Mouse (Mus musculus) thymus, postnatal 0 days (tissue): ENCODE data around the gene Aox3. TPM values are rescaled to one million over a fixed set of nuclear protein-coding genes. Genes with fewer than 3 reads are reported as not detected.

ENCODE experiments used
- DNase-seq: peaks from one replicate; pipeline ENCODE4 v3.0.0-alpha.2; 2015; ENCODE audit warnings: low spot score
- polyA plus RNA-seq: library from polyadenylated mRNA; unstranded; fragments of >200 nt; fragmentation: Nextera tagmentation; extraction: Ambion mirVana; gene quantifications from 2 replicates; pipeline ENCODE4 v1.2.1, GENCODE M21; 2015

The Aox3 gene
- 0.18 and 0.30 TPM in 2 replicates for polyA plus RNA-seq

DNA sequence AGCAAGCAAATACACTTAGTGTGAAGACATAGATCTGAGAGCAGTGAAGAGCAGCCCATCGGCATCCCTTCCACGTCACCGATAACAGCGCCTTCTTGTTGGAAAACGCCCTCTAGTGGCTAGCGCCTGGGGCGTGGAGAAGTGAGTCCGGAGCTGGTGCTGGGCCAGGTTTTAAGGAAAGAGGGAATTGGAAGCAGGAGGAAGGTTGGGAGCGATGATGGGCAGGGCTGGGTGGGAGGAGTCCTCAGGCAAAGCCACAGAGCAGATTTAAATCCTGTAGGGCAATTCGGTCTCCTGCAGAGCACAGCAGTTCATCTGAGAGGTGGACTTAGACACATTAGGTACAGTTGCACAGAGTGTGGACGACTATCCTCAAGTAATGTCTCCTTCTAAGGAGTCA is at the start of gene Aox3:
Aox3 (plus strand) TSS at position 251 of the 400 bp plus-strand sequence.
- DNase-seq, result peak; percentile 30

DNA sequence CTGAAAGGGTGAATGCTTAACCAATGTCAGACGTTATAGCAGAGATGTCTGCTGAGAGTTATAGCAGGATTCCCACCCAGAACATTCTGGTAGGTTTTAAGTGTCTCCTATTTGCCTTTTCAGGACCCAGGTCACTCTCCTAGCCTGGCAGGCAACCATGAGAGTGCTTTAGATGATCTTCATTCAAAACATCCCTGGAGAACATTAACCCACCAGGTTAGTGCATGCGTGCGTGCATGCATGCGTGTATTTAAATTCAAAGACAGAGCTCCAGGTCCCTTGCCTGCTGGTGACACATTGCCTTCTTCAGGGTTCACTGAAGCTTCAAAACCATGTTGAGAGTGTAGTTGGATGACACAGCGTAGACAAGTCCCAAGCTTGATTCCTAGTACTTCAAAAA is 47.8 kb upstream of the Aox3 start:
- no peak for DNase-seq

DNA sequence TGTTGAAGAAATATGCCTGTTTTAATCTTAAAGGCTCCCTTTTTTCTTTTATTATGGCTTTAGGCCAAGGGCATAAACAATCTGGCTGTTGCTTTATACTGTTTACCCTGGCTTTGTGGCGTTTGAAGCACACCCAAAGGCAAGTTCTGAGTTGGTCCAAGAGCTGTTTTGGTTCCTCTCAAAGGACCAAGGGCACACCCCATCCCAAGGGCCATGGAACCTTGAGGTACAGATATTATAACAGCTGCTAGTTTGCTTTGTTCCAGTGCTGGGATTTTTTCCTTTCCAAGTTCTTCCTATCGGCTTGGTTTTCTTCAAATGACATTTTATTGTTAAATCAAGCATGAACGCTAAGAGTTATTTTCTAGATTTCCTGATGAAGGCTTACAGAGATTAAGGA is 47.3 kb upstream of the Aox3 start:
- DNase-seq, result no peak

DNA sequence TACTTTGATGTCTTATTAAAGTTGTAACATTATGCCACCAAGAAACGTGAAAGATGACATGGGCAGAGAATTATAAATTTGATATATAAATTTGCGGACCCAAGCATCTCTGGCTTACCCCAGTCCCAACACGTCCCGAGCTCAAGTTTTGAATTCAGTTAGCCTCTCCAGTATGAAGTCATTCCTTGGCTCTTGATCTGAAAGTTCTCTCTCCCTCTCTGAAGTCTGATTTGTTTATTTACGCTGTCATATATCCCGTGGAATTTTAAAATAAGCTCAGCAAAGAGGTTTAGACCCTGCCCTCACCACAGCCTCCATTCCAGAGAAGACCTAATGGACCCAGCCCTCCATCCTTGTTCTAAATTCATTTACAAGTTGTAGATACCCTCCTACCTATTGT is 43.7 kb upstream of the Aox3 start:
- no peak for DNase-seq

DNA sequence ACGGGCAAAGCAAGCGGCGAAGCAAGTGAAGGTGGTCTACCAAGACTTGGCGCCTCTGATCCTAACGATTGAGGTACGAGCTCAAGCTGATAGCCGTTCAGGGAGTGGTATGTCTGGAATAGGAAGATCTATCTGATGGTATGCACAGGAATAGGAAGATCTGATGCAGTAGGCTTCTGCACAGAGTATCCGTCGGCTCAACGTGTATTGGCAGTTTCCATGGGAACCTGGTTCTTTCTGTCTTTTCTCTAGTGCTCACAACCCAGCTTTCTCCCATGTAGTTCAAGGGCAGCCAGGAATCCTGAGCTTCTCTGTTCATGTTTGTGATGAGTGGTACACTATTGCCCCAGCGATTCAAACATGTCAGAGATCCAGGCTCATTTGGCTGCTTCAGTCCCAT is 42.8 kb upstream of the Aox3 start:
- DNase-seq, result no peak

DNA sequence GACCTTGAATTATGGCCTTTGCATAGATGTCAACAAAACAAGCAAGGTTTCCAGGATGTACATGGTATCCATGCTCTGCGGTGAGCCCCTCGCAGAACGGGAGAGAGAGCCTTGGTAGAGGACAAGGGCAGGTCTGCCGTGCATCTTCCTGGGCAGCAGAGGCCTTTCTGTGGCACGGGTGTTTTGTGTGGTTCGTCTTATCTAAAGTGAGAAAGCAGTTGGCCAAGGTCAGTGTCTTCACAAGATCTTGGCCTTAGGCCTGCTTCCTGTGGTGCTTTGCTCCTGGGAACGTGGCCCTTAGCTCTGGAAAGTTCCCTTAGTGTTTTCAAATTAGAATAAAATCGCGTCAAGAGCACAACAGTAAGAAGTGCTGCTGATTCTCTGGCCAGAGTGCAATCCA is 41.9 kb upstream of the Aox3 start:
- DNase-seq, result no peak

DNA sequence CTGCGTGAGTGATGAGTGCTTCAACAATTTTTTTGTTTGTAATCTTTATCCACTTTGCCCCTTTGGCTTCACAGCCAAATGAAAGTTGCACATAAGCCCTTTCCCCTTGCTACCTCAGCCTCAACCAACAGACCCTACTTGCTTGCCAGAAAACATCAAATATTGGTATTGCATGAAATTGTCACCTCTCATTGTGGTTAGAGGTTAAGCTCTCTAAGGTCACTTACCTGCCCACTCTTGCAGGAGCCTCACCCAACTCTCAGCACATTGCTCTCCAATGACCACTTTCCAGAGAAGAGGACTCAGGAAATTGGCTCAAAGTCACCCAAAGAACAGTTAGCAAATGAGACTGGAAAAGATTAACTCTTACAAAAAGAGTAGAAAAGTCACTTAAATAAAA is 41.4 kb upstream of the Aox3 start:
- DNase-seq, result no peak

DNA sequence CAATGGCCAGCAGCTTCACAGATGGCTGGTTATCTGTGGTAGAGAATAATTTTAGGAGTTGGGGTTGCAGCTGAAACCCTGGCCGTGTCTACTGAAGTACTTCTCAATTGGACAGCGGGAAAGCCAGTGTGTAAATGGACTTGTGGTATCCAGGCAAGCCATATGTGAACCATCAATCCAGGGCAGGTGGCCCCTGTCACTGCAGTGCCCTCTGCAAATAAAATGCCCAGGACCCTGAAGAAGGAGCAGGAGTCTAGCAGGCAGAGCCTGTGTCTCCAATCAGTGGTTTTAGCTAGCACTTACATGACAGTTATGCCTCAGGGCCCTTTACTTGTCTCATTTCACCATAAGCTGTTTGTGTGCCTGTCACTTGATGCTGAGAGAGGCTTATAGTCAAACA is 40.5 kb upstream of the Aox3 start:
- no peak for DNase-seq

DNA sequence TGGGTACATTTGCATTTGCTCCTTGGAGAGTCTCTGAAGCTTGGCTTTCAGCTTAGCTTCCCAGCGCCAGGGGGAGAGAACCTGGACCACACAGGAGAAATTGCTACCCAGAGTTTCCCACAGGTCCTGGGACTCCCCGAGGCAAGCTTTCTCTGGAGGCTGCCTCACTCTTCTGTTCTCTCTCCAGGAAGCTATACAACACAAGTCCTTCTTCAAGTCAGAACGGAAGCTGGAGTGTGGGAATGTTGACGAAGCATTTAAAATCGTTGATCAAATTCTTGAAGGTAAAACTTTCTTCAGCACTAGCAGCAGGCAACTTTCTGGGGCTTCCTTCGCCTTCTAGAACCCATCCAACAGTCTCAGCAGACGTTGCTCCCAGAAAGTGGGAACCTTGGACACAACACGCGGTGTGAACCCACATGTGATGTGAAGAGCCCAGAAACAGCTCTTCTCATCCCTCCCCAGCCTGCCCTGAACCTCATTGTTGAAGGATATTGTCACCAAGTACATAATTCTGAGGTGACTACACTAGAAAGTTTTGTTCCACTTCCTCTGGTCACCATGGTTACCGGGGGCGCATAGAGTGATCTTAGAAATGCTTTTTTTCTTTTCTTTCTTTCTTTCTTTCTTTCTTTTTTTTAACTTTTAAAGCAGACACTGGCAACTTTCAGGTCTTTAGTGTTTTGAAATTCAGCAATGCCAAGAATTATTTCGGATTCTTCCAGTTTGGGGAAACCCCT is 39.8 kb upstream of the Aox3 start:
- DNase-seq, result peak; percentile 3

DNA sequence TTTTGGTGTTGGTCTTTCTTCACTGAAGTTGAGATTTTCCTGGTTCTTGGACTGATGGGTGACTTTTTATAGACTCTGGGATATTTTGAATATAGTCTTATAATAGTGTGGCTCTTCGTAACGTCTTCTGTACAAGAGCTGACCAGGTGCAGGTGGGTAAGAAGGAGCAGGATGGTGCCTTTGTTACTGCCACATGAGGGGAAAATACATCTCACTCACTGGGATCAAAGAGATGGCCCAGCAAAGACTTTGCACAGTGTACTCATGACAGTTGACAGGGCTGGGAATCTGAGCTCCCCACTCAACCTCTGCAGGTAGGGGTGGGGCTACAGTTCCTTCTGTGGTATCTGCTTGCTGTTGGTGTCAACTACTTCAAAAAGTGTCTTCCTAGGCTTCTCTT is 38.7 kb upstream of the Aox3 start:
- DNase-seq, result no peak

DNA sequence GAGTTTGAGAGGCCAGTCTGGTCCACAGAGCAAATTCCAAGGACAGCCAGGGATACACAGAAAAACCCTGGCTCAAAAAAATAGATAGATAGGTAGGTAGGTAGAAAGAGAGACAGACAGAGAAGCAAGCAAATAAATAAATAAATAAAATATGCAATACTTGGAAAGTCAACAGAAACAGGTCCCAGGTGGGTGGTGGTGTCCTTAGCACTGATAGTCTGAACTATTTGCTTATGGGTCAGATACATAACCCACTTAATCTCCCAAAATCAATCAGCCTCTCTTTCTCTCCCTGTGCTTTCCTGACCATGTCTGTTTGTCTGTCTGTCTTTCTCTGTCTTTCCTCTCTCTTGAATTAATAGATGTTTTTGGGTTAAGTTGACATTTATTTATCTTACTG is 35.0 kb upstream of the Aox3 start:
- DNase-seq, result no peak

DNA sequence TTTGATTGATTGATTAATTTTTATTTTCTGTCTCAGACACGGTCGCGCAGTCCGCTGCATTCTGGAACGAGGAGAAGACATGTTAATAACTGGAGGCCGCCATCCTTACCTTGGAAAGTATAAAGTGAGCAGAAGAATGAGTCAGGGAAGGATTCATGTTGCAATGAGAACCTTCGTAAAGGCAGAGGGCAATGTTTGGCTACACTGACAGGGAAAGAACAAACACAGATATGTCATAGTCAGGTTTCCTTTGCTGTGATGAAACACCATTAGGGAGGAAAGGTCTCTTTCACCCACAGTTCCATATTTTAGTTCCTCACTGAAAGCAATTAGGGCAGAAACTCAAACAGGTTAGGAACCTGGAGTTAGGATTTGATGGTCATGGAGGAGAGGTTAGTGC is 34.5 kb upstream of the Aox3 start:
- no peak for DNase-seq

DNA sequence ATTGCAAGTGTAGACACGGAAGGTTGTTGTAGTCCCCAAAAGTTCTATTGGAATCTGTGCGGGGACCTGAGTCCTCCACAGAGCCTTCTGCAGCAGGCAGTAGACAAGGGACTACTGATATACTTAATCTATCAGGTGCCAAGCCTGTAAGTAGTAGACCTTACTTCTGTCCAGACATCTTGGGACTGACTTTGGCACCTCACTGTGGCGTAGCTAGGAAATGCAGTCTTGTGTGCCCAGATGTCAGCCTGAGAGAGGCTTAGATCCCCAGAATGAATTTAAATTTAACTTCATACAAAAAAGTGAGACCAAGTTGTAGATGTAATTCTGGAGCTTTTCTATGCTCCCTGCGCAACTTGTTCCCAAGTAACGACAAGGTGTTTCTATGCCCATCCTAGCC is 33.2 kb upstream of the Aox3 start:
- no peak for DNase-seq

DNA sequence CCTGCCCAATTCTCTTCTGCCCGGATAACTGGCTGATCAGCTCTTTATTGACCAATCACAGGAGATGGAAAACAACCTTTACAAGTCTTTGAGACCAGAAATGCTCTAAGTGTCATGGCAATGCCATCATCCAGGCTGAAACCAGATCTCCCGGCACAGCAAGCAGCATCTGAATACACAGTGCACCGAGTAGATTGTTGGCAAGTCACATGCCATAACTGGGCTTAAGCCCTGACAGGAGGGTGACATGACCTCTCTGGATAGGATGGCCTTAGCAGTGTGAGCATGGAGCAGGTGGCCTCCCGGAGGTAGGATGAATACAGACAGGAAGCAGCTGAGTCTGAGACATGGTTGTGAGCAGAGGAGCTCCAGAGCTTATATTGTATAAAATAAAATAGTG is 32.5 kb upstream of the Aox3 start:
- no peak for DNase-seq

DNA sequence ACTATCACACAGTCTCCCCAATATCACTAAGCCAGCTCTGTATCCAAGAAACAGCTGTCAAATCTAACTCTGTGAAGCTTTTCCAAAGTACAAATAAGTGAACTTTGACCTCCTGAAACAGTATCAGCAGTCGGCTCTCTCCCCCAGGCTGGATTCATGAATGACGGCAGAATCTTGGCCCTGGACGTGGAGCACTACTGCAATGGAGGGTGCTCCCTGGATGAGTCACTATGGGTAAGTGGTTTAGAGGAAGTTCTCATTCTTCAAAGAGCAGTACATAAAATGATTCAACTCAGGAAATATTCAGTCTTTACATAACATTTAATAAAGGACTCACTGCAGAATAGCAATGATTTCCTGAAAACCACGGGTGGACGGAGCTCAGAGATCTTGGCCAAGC is 31.6 kb upstream of the Aox3 start:
- DNase-seq, result no peak

DNA sequence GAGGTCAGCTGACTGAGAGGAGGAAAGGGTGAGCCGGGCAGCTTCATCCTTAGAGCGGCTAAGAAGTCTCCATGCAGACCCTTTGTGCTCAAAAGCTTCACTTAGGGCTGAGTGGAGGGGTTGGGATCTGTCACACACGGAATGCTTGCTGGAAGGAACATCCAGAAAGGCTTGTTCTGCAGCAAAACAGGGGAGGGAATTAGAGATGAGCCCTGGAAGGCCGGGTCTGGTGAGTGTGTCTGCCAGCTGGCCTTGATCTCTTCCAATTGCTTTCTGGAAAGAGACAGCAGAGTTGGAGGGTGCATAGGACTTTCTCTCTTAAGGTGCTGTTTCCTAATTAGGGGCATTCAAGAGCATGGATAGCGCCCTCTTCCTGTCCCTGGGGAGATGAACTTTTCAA is 23.6 kb upstream of the Aox3 start:
- no peak for DNase-seq

DNA sequence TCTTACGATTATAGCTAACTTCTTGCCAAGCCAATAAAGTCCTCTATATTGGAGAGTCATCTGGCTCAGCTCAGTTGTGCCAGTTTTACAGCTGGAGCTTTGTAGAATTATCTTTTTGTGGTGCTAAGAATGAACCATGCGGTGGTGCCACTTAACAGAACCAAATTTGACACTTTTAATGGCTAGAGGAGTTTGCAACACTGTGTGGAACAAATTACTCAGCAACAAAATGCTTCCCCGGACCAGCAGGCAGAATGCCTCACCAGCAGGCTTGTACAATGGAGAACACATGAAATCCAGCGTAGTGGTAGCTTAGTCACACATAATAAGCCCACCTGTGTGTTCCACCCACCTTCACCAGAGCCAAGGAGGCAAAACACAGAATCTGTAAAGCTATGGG is 22.7 kb upstream of the Aox3 start:
- DNase-seq, result no peak

DNA sequence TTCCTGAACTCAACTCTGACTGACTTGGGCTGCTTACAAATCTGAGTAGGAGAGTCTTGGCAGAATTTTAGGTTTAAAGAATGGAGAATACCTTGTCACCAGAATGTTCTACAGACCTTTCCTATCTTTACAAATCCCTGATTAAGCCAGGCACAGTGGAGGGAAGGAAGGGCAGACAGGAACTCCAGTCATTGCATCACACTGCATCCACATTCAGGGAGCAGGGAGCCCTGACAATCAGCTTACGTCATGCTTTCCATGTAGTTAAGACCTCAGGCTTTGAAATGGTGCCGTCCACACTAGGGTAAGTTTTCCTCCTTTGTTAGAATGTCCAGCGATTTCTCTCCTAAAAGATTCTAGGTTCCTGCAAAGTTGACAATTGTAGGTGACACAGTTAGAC is 21.7 kb upstream of the Aox3 start:
- no peak for DNase-seq

DNA sequence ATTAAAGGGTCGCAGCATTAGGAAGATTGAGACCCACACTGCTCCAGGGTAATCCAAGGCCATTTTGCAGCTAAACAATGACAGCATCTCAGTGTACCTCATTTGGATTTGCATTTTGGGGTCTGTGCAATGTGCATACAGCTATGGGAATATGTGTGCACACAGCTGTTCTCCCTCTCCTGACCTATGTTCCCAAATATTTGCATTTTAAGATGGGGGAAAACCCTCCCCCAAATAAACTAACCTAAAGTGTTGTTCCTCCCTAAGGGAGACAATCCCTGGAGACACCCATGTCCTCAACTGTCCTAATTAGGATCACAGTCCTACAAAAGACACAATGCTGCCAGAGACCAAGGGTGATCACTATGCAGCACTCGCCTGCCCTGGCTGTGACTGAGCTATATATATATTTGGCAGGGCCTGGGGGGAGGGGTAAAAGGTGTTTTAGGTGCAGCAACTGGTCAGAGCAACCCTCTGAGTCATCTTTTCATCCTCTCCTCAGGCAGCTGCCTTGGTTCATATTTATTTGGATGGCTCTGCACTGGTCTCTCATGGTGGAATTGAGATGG is 20.9 kb upstream of the Aox3 start:
- no peak for DNase-seq

DNA sequence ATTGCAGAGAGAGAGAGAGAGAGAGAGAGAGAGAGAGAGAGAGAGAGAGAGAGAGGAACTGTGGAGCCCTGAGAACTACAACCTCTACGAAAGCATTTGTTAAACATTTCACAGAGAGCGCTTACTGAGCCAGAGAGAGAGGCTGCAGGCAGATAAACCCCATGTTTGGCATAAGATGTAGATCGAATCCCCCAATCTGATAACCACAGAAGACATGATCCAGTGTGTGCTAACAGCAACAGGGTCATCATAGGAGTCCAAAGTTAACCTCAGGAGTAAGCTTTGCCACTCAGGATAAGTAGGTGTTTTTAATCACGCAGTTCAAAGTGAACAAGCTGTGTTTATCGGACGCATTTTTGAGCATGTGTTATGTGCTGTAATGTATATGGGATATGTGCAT is 15.6 kb upstream of the Aox3 start:
- DNase-seq, result no peak

DNA sequence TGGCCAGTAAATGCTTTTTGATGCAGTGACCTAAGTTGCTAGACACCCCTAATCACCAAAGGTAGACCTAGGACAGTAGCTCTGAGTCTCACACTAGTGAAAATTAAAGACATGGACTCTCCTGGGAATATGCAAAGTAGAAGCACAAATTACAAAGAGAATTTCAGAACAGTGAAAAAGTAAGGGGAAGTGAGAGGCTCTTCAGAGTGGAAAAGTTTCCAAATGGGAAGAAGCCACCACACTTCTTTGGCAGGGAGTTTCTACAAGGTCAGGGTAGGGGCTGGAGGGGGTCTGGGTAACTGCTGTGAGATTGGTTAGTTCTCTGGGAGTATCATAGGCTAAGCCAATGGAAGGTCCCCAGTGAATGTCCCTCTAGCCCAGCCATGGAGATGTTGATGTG is 13.8 kb upstream of the Aox3 start:
- no peak for DNase-seq

DNA sequence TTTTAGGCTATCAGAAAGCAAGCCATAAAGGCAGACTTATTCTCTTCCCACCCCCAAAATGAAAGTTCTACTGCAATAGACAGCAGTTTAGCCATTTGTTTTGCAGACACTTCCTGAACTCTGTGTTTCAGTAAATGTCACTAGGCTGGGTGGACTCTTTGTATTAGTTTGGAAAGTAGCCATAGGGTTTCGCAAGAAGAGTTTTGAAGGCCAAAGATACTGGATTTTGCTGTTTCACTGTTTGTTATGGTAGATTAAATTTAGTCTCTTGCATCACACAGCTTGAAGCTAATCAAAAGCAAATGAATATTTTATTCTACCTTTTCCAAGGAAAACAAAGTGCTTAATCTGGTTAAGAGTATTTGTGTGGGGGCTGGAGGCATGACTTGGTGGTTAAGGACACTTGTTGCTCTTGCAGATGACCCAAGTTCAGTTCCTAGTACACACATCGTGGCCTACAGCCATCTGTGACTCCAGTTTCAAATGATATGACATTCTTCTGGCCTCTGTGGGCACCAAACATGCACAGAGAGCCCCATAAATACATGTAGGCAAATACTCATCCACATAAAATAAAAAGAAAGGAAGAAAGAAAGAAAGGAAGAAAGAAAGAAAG is 11.3 kb upstream of the Aox3 start:
- no peak for DNase-seq

DNA sequence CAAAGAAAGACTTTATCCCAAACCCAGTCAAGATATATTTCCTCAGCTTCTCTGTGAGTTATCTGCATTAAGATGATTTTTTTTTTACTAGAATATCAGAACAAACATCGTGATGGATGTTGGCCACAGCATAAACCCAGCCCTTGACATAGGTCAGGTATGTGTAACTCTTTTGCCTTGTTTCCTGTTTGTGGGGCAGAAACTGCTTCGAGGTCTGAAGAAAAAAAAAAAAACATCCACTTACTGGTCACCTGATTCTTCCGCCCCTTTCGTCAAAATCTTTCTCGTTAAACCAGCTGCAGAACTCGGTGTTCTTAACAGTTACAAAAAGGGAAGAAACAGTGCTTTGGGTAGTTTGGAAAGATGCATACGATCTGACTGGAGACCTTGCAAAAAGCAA is 10.4 kb upstream of the Aox3 start:
- no peak for DNase-seq
